Mouse (Mus musculus) cerebellum, adult 18-20 months (tissue): ENCODE measurements around the gene Hoxb7.
A peak's percentile ranks its signal among the peaks of the same experiment; 100 is the strongest.

Experiments
- DNase-seq, 2 experiments: peaks; one replicate each; pipeline ENCODE4 v3.0.0; 2021

Gene Hoxb7

GRCm38 (mm10) chr11:96285771-96286738, at the start of gene Hoxb7:
Gene Hoxb7, plus strand, starts transcription at chr11:96286623.
- no peak for DNase-seq

DNA sequence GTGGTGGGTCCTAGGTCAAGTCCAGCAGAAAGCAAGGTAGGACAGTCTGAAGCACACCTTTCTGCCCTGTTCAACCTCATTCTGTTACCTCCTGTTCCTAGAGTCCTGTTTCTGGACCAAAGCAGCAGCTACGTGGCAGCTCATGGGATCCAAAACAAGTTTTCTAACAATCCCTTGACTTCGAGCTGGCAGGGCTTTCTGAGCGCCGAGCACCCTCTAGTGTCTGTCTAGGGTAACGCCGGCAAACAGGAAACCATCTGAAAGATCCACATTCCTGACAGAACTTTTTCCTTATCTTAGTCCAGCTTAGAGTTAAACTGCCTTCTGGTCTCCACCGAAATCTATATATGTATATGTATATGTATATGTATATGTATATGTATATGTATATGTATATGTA, 46.2 kb upstream of the Hoxb7 start:
- DNase-seq, result peak; percentile 12 to 42

DNA sequence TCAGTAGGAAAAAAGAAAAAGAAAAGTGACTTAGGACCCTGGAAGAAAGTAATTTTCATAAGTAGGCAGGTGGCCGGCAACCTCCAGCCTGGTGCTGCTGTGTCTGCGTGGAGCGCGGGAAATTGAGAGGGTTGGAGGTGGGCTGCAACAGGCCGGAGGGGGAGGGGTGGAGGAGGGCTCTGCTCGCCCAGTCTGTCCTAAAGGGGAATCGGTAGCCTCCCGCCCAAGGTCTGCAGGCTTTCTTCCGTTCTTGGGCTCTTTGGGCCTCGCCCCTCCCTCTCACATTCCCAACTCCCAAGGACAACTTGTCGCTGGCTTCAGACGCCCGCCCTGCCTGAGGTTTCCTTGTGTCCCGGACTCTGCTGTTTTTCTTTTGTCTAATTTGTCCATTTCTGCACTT, 35.5 kb upstream of the Hoxb7 start:
- no peak for DNase-seq

GRCm38 (mm10) chr11:96251480-96252031, 34.9 kb upstream of the Hoxb7 start:
- DNase-seq, result no peak

GRCm38 (mm10) chr11:96252541-96253120, 33.8 kb upstream of the Hoxb7 start:
- no peak for DNase-seq

DNA sequence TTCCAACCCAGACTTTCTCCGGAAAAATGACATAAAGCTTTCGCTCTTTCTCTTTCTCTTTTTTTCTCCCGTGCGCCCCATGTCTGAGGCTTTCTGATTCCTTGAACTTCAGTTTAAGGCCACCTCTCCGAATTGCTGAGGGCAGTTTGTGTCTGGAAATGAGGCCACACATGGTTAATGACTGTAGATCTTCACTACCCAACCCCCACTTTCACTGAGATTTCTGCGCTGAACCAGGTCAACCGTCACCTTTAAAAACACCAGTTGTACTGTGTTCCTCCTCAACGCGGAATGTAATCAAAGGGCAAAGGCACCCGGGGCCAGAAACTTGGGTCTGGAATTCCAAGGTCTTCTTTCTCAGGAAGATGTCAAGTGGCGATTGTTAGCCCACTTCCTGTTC, 32.2 kb upstream of the Hoxb7 start:
- no peak for DNase-seq

- no peak for DNase-seq
Observed at GRCm38 (mm10) chr11:96255111-96255995, 31.1 kb upstream of the Hoxb7 start.

GRCm38 (mm10) chr11:96255996-96256445, 30.4 kb upstream of the Hoxb7 start:
- no peak for DNase-seq

GRCm38 (mm10) chr11:96257141-96257540, 29.3 kb upstream of the Hoxb7 start:
- no peak for DNase-seq

- DNase-seq, result no peak
Observed at GRCm38 (mm10) chr11:96259038-96259437, 27.4 kb upstream of the Hoxb7 start.

DNA sequence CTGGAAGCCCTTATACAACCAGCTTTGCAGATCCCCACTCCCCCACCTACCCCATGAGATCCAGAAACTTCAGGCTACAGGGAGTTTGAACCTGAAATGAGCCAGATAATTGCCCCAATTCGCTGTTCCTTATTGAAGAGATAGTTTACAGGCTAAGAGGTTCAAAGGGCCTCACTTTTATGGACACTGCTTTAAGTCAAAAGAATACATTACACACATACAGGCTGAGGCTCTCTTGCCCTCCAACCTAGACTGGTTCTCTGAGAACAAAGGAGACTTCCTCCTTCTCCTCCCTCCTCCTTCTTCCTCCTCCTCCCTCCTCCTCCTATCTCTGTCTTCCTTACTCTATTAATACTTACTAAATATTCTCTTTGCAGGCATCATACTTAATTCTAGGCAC, 26.9 kb upstream of the Hoxb7 start:
- no peak for DNase-seq

DNA sequence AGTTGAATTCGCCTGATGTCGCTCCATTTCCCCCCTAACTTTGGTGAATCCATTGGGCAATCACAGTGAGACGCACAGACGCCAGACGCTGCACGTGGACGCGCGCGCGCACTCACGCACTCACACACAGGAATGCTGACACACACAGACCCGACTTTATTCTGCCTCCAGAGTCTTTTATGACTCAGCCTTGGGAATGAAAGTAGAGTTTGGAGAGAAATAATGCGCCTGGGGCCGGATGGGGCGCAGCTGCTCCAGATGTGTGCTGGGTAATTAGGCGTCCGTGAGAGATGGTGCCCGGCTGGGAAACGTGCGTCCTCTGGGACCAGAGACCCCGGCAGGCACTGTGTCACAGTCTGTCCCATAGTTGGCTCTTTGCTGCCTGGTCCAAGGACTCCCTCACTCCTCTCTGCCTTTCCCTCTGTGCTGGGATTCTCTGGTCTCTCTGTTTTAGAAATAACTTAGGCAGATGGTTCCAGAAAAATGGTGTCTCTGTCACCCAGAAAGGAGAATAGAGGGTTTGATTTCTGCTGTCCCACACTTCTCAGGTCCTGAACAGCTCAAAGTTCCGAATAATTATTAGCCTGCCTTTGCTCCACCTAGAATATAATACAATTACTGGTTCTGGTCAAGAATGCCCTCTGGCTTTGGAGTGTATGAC, 26.0 kb upstream of the Hoxb7 start:
- DNase-seq, result no peak

GRCm38 (mm10) chr11:96261323-96261890, 25.0 kb upstream of the Hoxb7 start:
- peak; percentile 36 for DNase-seq

DNA sequence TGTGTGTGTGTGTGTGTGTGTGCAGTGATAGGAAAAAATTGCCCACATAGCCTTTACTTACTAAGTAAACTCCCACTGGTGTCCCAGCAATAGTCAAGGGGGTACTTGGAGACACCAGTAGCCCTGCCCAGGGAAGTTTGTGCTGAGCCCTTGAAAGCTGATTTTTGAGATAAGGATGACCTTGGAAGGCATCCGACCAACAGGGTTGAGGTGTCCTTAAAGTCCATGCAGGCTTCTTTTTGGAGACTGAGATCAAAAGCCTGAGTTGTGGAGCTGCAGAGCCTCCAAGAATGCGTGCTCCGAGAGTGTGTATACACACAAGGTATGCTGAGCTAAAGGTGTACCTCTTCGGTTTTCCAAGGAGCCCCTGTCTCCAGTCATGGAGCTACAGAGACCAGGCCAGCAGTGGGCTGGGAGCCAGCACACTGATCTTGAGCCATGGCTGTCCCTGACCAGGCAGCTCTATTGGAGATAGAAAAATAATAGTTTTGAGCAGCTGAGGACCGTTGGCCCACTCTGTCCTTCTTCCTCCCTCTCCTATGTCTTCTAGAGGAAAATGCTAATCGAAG, 24.1 kb upstream of the Hoxb7 start:
- no peak for DNase-seq

- DNase-seq, result no peak
Observed at GRCm38 (mm10) chr11:96263636-96264389, 22.6 kb upstream of the Hoxb7 start.

DNA sequence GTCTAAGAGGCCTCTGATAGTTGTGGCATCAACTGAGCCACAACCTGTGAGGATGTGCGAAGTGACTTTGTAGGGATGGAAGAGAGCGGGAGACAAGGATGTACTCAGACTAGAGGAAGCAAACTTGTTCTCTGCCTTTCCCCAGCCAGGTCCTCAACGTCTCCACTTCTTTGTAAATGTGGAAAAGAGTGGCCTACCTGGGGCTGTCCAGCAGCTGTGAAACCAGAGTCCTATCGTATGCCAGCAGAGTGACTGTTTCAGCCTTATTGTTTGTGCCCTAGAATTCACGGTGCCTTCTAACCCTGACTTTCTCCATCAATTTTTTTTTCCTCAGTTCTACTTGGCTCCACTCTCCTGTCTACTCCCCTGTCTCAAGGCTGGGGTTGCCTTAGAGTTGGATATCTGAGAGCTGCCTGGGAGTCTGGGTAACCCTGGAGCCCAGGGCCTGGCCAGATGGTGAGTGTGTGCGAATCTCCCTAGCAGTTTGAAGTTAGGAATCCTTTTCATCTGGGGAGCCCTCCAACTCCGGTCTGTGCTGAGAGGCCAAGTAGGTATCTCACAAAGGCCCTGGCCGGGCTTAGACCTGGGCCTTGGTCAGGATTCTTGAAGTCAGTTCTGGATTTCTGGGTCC, 21.9 kb upstream of the Hoxb7 start:
- no peak for DNase-seq

DNA sequence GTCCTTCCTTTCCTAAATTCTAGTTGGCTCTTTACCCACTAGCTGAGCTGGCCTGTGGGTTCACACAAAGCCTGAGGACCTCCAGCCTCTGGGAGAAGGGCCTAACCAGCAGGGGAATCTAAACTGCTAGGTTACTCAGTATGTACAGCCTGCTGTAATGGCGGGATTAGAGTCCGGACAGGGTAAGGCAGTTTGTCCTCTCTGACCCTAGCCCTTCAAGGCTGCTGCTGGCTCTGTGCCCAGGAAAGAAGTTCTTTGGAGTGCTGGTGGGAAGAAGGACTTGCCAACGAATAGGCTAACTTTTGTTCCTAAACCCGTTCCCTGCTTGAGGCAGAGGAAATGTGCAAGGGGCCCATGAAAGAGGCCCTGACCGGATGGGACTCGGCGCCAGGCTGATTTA, 20.5 kb upstream of the Hoxb7 start:
- no peak for DNase-seq

DNA sequence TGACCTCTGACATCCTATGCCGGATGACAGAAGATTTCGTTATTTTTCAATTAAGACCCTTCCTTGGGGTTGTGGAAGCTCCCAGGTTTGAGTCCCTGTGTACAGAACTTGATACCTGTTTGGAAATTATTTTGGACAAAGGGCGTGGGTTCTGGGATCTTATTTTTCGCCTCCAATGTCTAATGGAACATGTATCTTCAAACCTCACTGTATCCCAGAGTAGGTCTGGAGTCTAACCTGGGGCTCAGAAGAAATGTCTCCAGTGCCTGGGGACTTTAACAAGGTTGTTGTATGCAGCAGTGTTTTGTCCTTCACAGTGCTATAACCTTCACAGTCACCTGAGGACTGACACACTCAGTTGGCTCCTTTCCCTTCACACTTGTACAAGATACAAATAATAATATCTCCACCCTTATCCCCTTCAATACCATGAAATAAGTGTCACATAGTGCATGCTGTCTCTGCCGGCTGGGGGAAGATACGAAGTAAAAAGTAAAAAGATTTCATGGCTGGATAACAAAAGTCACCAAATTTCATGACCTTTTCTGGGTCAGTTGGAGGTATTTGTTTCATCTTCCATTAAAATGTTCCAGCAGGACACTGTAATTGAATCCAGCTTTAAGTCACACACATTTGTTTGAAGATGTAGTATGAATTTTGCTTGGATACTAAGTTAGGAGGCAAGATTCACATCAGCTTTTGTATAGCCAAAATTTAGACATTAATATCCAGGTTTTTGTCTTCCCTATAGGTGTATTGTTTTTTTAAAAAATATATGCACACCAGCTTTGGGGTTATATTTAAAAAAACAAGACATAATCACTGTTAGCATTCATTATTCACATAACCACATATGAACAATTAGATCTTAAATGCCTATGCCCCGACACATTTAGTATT, 19.2 kb upstream of the Hoxb7 start:
- DNase-seq, result no peak
